Mouse (Mus musculus): ENCODE measurements at regions not wholly inside any gene's neighbourhood (a gene's known extent, or its start where the extent isn't known, plus 50 kb on each side); places are given as distances from the start of the nearest gene placed in this dataset.
"Not testable (repeated sequence)": the region's sequence is repeated elsewhere in the genome, so short reads cannot be mapped to it uniquely, and the experiment has no call there.

- DNase-seq = peak; percentile 61
These were observed 689.4 kb upstream of the Ptbp2 start for GRCm38 (mm10) chr3:120473645-120474038.

- DNase-seq = no peak
These were observed 688.7 kb upstream of the Ptbp2 start for GRCm38 (mm10) chr3:120472687-120473644.

GRCm38 (mm10) chr3:120471878-120472444 lies 687.7 kb upstream of the Ptbp2 start:
- no peak for DNase-seq

DNA sequence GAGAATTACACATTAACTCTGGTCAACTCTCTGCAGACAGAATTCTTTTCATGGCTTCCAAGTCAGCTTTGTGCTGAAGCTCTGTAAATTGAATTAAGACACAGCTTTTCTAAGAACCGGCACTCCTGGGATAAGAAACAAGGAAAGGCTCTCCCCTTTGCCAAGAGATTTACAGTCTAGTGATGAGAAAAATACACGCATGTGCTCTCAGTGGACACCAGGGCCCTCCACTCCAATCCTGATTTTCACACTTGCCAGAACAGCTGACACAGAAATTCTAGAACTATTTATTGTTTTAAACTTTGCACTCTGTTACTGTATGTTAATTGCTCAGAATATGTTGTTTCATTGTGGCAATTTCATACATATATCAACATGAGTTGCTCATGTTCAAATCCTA lies 684.6 kb upstream of the Ptbp2 start:
- DNase-seq = no peak

GRCm38 (mm10) chr3:120460717-120461116 lies 676.5 kb upstream of the Ptbp2 start:
- DNase-seq = no peak

GRCm38 (mm10) chr3:120457912-120458311 lies 673.6 kb upstream of the Ptbp2 start:
- no peak for DNase-seq

DNA sequence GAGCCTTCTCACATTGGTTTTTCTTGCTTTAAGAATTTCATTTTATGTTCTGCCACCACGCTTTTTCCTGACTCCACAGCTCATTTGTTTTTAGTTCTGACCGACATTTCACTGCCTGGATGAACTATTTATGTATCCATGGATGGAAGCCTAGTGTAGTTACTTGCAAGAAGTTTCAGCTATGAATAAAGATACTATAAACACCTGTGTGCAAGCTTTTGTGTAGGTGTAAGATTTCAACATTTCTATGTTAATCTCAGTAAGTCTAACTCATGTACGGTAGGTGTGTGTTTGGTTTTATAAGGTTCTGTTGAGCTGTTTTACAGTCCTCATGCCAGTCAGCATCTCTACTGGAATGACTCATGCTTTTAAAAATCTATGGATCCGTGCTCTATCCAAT lies 656.9 kb upstream of the Ptbp2 start:
- DNase-seq = no peak

DNA sequence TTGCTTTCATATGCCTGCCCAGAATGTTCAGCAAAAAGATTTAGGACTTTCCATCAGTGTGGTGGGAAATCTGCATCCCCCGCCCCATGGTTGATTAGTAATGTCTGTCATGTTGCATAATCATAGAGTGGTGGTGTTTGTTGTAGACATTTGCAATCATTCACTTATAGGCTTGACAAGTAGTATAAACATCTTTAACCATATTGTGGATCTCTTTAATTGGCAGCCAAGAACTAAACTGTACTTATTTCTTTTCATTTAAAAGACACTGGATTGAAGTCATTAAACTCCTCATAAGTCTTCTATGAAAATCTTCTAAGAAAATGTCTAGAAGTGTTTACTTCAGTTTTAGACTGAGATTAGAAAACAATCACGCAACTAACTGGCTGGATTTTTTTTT lies 646.0 kb upstream of the Ptbp2 start:
- no peak for DNase-seq

DNA sequence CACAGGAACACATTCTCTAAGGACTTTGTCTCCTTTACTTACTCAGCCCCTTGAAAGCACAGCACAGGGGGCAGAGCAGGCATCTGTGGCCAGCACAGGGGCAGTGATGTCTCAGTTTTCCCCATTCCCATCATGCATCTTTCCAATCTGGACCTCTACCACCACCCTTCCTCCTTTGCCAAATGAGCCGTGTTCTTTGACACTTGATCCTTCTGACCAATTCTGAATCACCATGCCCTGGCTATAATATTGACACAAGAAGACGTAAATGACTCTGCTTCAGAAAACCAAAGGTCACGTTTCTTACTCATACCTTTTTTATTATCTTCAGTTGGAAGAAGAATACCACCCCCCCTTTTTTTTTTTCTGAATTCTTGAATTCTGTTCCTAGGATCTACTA lies 632.4 kb upstream of the Ptbp2 start:
- no peak for DNase-seq

GRCm38 (mm10) chr3:120375688-120376289 lies 591.5 kb upstream of the Ptbp2 start:
- DNase-seq = no peak

GRCm38 (mm10) chr3:120342747-120343377 lies 558.6 kb upstream of the Ptbp2 start:
- no peak for DNase-seq

- no peak for DNase-seq
These were observed 557.6 kb upstream of the Ptbp2 start for GRCm38 (mm10) chr3:120341882-120342281.

GRCm38 (mm10) chr3:120335843-120336585 lies 551.7 kb upstream of the Ptbp2 start:
- no peak for DNase-seq

GRCm38 (mm10) chr3:120307042-120307441 lies 522.8 kb upstream of the Ptbp2 start:
- not testable (repeated sequence) for DNase-seq

GRCm38 (mm10) chr3:120305608-120306007 lies 521.3 kb upstream of the Ptbp2 start:
- DNase-seq = no peak
